ENCODE assay signal across 8 mouse cellular contexts in the genomic region with DNA sequence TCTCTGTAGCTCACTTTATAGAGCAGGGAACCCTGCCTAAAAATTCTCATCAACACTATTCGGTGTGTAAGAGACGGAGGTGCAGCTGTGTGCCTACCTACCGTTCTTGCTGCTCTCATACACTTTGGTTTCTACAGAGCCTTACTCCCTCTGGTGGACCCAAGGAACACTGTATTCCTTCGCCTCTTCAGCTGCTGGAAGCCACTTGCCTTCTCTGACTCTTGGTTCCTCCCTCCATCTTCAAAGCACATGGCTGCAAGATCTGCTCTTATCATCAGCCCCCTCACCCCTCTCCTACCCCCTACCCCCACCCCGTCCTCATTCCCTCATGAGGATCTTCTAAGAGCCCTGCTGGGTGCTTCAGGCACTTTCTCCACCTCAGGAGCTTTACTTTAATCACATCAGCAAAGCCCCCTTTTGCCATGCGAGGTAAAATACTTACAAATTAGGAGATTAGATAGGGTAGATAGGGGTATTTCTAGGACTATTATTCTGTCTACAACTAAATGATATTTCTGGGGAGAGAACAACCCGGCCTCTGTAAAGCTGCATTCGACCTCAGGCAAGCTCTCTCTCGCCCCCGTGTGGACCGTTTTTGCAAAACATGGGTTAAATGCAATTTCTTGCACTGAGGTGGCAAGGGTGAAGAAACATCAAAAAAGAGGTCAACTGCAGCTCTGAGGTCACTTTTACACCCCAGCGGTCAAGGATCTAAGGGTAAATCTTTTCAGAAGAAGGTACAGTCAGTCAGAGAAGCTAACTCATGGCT. TPM values are rescaled to one million over a fixed set of nuclear protein-coding genes. Genes with fewer than 3 reads are reported as not detected.
DNase-seq lines count a peak whose midpoint lies in the region; ATAC-seq and TF ChIP-seq lines count a peak whose summit lies in the region.

No protein-coding gene starts in this region.

- no peaks in the 10 kb centered on the region for H3K9me3 ChIP-seq in intestine, postnatal 0 days (ENCODE audit: control insufficient read depth)
- H3K9me3 ChIP-seq in limb, embryonic 11.5 days (ENCODE audit: control insufficient read depth, low read length), result no peaks in the 10 kb centered on the region
- no peaks in the 10 kb centered on the region for H3K9me3 ChIP-seq in midbrain, embryonic 12.5 days

- peak; percentile 92 for TF ChIP-seq CTCF in intestine, postnatal 0 days (IDR thresholded peaks at IDR 0.05; ENCODE audit: low read depth)

- peak overlapping the region; percentile 45 for H3K4me2 ChIP-seq in intestine, postnatal 0 days (replicated peaks; ENCODE audit: low read depth)
- H3K4me2 ChIP-seq in limb, embryonic 11.5 days (ENCODE audit: low read depth, severe bottlenecking), result peak overlapping the region; percentile 23; the same call in 1 of the 2 replicates
- H3K4me2 ChIP-seq in midbrain, embryonic 12.5 days (replicated peaks), result peak overlapping the region; percentile 46

- H3K36me3 ChIP-seq in intestine, postnatal 0 days (ENCODE audit: control insufficient read depth, insufficient read depth), result no peaks in the 10 kb centered on the region
- H3K36me3 ChIP-seq in limb, embryonic 11.5 days (ENCODE audit: control insufficient read depth, insufficient read depth, low read length), result no peaks in the 10 kb centered on the region
- H3K36me3 ChIP-seq in midbrain, embryonic 12.5 days, result no peaks in the 10 kb centered on the region

- H3K27me3 ChIP-seq in intestine, postnatal 0 days (replicated peaks; ENCODE audit: control insufficient read depth, insufficient read depth, low read length), result no peaks in the 10 kb centered on the region
- no peaks in the 10 kb centered on the region for H3K27me3 ChIP-seq in limb, embryonic 11.5 days (ENCODE audit: control insufficient read depth, insufficient read depth, low read length)
- H3K27me3 ChIP-seq in midbrain, embryonic 12.5 days, result no peaks in the 10 kb centered on the region

- no peaks in the 10 kb centered on the region for H3K4me1 ChIP-seq in intestine, postnatal 0 days (replicated peaks; ENCODE audit: control insufficient read depth, insufficient read depth, low read length)
- no peaks in the 10 kb centered on the region for H3K4me1 ChIP-seq in limb, embryonic 11.5 days (ENCODE audit: control insufficient read depth, insufficient read depth, low read length)
- H3K4me1 ChIP-seq in midbrain, embryonic 12.5 days, result no peaks in the 10 kb centered on the region

- no peak overlapping the region for H3K27ac ChIP-seq in intestine, postnatal 0 days (ENCODE audit: low read depth, low read length)
- H3K27ac ChIP-seq in limb, embryonic 11.5 days (replicated peaks; ENCODE audit: low read depth, low read length), result no peak overlapping the region
- H3K27ac ChIP-seq in midbrain, embryonic 12.5 days (replicated peaks), result no peak overlapping the region

- ATAC-seq in intestine, postnatal 0 days, result peak; percentile 68
- ATAC-seq in limb, embryonic 11.5 days (ENCODE audit: insufficient number of reproducible peaks, low FRiP score, low TSS enrichment, low read depth), result 0 out of 2 replicates have a peak, but pooled peaks have one; percentile 31
- peak; percentile 58; the same call in 1 of the 2 replicates for ATAC-seq in midbrain, embryonic 12.5 days (ENCODE audit: low FRiP score, low read depth)

- DNase-seq in layer of hippocampus, adult 11-12 months (ENCODE audit: low spot score), result peak; percentile 61
- DNase-seq in layer of hippocampus, adult 9-10 months (ENCODE audit: low spot score), result no peak
- DNase-seq in embryo, embryonic 11 days, result peak; percentile 83
- peak; percentile 27 to 30 for DNase-seq in gastrocnemius, postnatal 36 days
- DNase-seq in limb, embryonic 11.5 days (ENCODE audit: low spot score), result peak; percentile 89
- peak; percentile 36 to 75 for DNase-seq in spleen, adult 18-20 months

- H3K4me3 ChIP-seq in intestine, postnatal 0 days (ENCODE audit: low read depth, low read length), result no peak overlapping the region
- no peak overlapping the region for H3K4me3 ChIP-seq in limb, embryonic 11.5 days (ENCODE audit: low read depth, low read length)
- no peak overlapping the region for H3K4me3 ChIP-seq in midbrain, embryonic 12.5 days

- WGBS in intestine, postnatal 0 days, result 10% methylated on average over 12 of the region's 12 CpGs
- WGBS in limb, embryonic 11.5 days, result 15% methylated on average over 12 of the region's 12 CpGs
- 17% methylated on average over 12 of the region's 12 CpGs for WGBS in midbrain, embryonic 12.5 days

- no peak overlapping the region for H3K9ac ChIP-seq in intestine, postnatal 0 days (ENCODE audit: low read depth, low read length)
- H3K9ac ChIP-seq in limb, embryonic 11.5 days (ENCODE audit: low read length), result no peak overlapping the region
- no peak overlapping the region for H3K9ac ChIP-seq in midbrain, embryonic 12.5 days (replicated peaks)

- intact Hi-C loops in gastrocnemius, postnatal 36 days (cut with DNase I), result loop anchor here (10.0 kb wide), 1 partner anchor 64 kb away; no protein-coding TSS in a partner anchor

RNA-seq across cellular contexts. Expression of a gene that starts 20.3 kb away (rescaled TPM):
- total RNA-seq in gastrocnemius, postnatal 36 days (2021), result under 1 TPM in 1 of 2 experiments, not detected in 1; 0.35 TPM
- polyA plus RNA-seq in intestine, postnatal 0 days (2015; fragmentation: Nextera tagmentation; extraction: Ambion mirVana), result 0.18 and 0.21 TPM in 2 replicates
- not detected in 2 replicates for polyA plus RNA-seq in limb, embryonic 11.5 days (2014; fragmentation: Nextera tagmentation; extraction: Ambion mirVana)
- polyA plus RNA-seq in midbrain, embryonic 12.5 days (2016; fragmentation: Nextera tagmentation; extraction: Ambion mirVana), result 0.28 TPM in 1 of 2 replicates, not detected in the other

RNA-seq across cellular contexts. Expression of a gene that starts 26.8 kb away (rescaled TPM):
- 1 to 10 TPM; 3.2 to 7.4 TPM for total RNA-seq in gastrocnemius, postnatal 36 days (2021)
- 38.4 and 39.2 TPM in 2 replicates for polyA plus RNA-seq in intestine, postnatal 0 days (2015; fragmentation: Nextera tagmentation; extraction: Ambion mirVana)
- 36.8 and 42.3 TPM in 2 replicates for polyA plus RNA-seq in limb, embryonic 11.5 days (2014; fragmentation: Nextera tagmentation; extraction: Ambion mirVana)
- polyA plus RNA-seq in midbrain, embryonic 12.5 days (2016; fragmentation: Nextera tagmentation; extraction: Ambion mirVana), result 2.2 and 3.4 TPM in 2 replicates
